Mouse (Mus musculus) stomach, postnatal 0 days (tissue): ENCODE data around the gene Gne.

Source experiments
- CTCF ChIP-seq: IDR thresholded peaks from 2 replicates; pipeline ENCODE4 v1.5.1; 2016; ENCODE audit warnings: antibody characterized with exemption, low read depth, mild to moderate bottlenecking, moderate library complexity
- EP300 ChIP-seq: optimal IDR thresholded peaks from 2 replicates; pipeline ENCODE3; 2016; ENCODE audit warnings: antibody characterized with exemption

- TF ChIP-seq CTCF = no peak
- TF ChIP-seq EP300 = no peak
These were observed 39.2 kb downstream of the Gne start for GRCm38 (mm10) chr4:44044685-44045356.
